Mouse (Mus musculus): ENCODE data around the gene Sptbn1. TPM values are rescaled to one million over a fixed set of nuclear protein-coding genes. Genes with fewer than 3 reads are reported as not detected.

Gene Sptbn1
- polyA plus RNA-seq, 1 experiment from 2014 or later, result 19.2 TPM

DNA sequence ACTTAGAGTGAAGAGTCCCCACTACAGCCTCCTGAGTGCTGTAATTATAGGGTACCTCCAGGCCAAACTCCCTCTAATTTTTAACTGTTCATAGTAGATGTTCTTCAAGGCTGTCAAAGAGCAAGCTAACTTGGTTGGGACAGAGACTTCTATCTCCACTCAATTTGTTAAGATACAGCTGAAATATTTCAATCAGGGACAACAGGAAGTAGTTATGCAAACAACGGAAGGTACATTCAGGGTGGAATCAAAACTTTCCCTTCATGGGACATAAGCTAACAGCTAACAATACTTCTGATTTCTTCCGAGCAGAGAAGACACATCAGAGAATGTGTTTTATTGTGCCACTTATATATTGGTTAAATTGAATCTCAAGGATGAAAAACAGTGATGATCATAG lies 20.1 kb upstream of the Sptbn1 start:
- H3K27me3 ChIP-seq (ENCODE audit: insufficient read depth, low read length), result no peaks in the 10 kb centered on the region

DNA sequence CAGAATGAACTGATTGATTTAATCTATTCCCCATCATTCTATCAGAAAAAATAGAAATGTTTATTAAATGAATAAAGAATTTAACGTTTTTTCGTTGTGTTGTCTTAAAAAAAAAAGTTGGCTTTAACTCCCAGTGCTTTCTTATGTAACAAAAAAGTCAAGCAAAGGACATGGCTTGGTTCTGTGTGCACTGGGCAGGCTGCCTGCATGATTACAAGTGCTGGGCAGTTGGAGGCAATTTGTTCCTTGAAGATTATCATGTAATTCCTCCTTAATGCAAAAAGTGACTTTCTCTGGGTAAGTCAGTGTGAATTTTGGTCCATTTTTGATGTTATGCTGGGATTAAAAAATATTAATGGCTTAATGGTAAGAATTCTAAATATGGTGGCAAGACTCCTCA lies 15.7 kb upstream of the Sptbn1 start:
- 46% methylated on average over 2 of the region's 2 CpGs for WGBS (ENCODE audit: insufficient replicate concordance)
- Histone ChIP-seq H3K27me3 (ENCODE audit: insufficient read depth, low read length) (no peaks in the 10 kb centered on the region), H3K9me3 (ENCODE audit: low read length) (no peaks in the 10 kb centered on the region), H3K9ac (replicated peaks) (no peak overlapping the region), H3K4me2 (ENCODE audit: low read depth, low read length) (no peak overlapping the region), H3K27ac (ENCODE audit: low read depth) (no peak overlapping the region), H3K4me3 (ENCODE audit: low read depth, low read length) (no peak overlapping the region), H3K4me1 (ENCODE audit: insufficient read depth) (no peaks in the 10 kb centered on the region), H3K36me3 (replicated peaks; ENCODE audit: insufficient read depth, low read length) (no peaks in the 10 kb centered on the region)
- ATAC-seq, result no peak
- TF ChIP-seq EP300 (IDR thresholded peaks at IDR 0.05; ENCODE audit: low read depth) (no peak), CTCF (IDR thresholded peaks at IDR 0.05; ENCODE audit: low read depth) (no peak)
- no peak for DNase-seq

More for the DNA sequence above, 20.1 kb upstream of the Sptbn1 start:
- WGBS (ENCODE audit: insufficient replicate concordance), result 66% methylated on average over 2 of the region's 2 CpGs
- no peaks in the 10 kb centered on the region for H3K4me1 ChIP-seq (ENCODE audit: insufficient read depth)
- H3K9me3 ChIP-seq (ENCODE audit: low read length), result no peaks in the 10 kb centered on the region
- DNase-seq (no peak), ATAC-seq (no peak)
- H3K9ac ChIP-seq (replicated peaks), result no peak overlapping the region
- TF ChIP-seq CTCF (IDR thresholded peaks at IDR 0.05; ENCODE audit: low read depth) (no peak), EP300 (IDR thresholded peaks at IDR 0.05; ENCODE audit: low read depth) (no peak)
- H3K27ac ChIP-seq (ENCODE audit: low read depth), result no peak overlapping the region
- no peak overlapping the region for H3K4me2 ChIP-seq (ENCODE audit: low read depth, low read length)
- H3K36me3 ChIP-seq (replicated peaks; ENCODE audit: insufficient read depth, low read length), result no peaks in the 10 kb centered on the region
- no peak overlapping the region for H3K4me3 ChIP-seq (ENCODE audit: low read depth, low read length)

DNA sequence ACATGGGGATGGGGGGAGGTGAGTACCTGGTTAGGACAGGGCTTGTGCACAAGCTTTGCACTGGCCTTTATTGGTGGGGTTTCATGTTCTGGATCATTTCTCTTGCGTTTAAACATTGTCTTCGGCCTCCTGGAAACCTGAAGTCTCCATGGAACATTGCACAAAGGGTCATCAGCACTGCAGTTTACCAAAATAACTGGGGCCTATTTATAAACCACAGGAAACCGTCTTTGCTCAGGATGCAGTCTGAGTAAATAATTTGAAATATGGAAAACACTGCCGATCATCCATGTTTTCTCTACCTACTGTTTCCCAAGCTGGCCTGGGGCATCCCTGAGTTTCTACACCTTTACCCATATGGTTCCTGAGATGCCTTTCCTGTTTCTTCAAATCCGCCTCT lies 13.1 kb upstream of the Sptbn1 start:
- Histone ChIP-seq H3K36me3 (replicated peaks; ENCODE audit: insufficient read depth, low read length) (no peaks in the 10 kb centered on the region), H3K4me1 (ENCODE audit: insufficient read depth) (no peaks in the 10 kb centered on the region), H3K9ac (replicated peaks) (no peak overlapping the region), H3K4me3 (ENCODE audit: low read depth, low read length) (no peak overlapping the region), H3K27ac (ENCODE audit: low read depth) (no peak overlapping the region), H3K9me3 (ENCODE audit: low read length) (no peaks in the 10 kb centered on the region), H3K4me2 (ENCODE audit: low read depth, low read length) (no peak overlapping the region), H3K27me3 (ENCODE audit: insufficient read depth, low read length) (no peaks in the 10 kb centered on the region)
- ATAC-seq, result no peak
- no peak for DNase-seq
- 49% methylated on average over 5 of the region's 5 CpGs for WGBS (ENCODE audit: insufficient replicate concordance)
- TF ChIP-seq EP300 (IDR thresholded peaks at IDR 0.05; ENCODE audit: low read depth), result no peak
- no peak for TF ChIP-seq CTCF (IDR thresholded peaks at IDR 0.05; ENCODE audit: low read depth)

DNA sequence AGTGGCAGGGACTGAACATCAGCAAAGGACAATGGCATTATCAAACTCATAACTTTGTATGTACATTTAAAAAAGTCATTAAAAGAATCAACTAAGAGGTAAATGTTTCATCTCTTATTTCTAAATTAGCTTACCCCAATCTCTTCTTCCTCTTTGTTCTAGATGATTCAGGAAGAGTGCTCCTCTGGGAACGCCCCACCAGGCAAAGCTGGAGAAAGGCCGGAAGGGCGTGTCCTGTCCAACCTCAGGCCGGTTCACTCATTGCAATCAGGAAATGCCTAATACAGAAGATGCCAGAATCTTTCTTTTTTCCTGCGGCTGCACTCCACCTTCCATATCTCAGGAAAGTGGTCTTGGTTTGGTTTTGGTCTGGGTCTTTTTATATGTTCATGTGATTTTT lies 11.3 kb upstream of the Sptbn1 start:
- DNase-seq (no peak), ATAC-seq (no peak)
- Histone ChIP-seq H3K36me3 (replicated peaks; ENCODE audit: insufficient read depth, low read length) (no peaks in the 10 kb centered on the region), H3K4me2 (ENCODE audit: low read depth, low read length) (no peak overlapping the region), H3K4me3 (ENCODE audit: low read depth, low read length) (no peak overlapping the region), H3K27ac (ENCODE audit: low read depth) (no peak overlapping the region), H3K9me3 (ENCODE audit: low read length) (no peaks in the 10 kb centered on the region), H3K4me1 (ENCODE audit: insufficient read depth) (no peaks in the 10 kb centered on the region), H3K27me3 (ENCODE audit: insufficient read depth, low read length) (no peaks in the 10 kb centered on the region), H3K9ac (replicated peaks) (no peak overlapping the region)
- TF ChIP-seq EP300 (IDR thresholded peaks at IDR 0.05; ENCODE audit: low read depth) (no peak), CTCF (IDR thresholded peaks at IDR 0.05; ENCODE audit: low read depth) (no peak)
- 51% methylated on average over 5 of the region's 5 CpGs for WGBS (ENCODE audit: insufficient replicate concordance)

DNA sequence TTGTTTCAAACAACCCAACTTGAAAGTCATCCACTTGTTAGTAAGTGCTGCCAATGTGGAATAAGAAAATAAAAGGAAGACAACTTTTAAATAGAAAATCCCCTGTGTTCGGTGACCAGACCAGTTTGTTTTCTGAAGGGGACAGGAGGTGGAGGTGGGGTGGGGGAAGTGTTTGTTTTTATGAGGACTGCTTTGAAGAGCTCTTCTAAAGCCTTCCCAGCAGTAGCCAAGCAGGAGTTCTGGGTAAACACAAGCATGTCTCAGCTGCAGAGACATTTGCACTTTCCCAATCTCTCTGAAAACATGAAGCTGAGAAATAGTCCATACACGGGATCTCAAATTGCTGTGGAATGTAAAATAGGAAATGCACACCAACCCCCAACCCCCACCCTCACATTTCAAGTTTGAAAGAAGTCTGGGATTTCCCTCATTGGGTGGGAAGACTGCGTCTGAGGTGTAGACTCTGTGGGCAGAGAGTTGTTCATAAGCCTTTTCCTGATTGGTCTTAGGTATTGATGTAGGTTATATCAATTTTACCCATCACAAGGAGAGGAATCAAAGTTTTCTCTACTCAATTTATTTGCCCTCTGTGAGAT lies 7.6 kb upstream of the Sptbn1 start:
- ATAC-seq (no peak), DNase-seq (no peak)
- WGBS (ENCODE audit: insufficient replicate concordance), result 31% methylated on average over 3 of the region's 3 CpGs
- no peaks in the 10 kb centered on the region for H3K36me3 ChIP-seq (replicated peaks; ENCODE audit: insufficient read depth, low read length)
- H3K4me1 ChIP-seq (ENCODE audit: insufficient read depth), result no peaks in the 10 kb centered on the region
- TF ChIP-seq CTCF (IDR thresholded peaks at IDR 0.05; ENCODE audit: low read depth), result no peak
- TF ChIP-seq EP300 (IDR thresholded peaks at IDR 0.05; ENCODE audit: low read depth), result no peak
- H3K4me3 ChIP-seq (ENCODE audit: low read depth, low read length), result no peak overlapping the region
- H3K4me2 ChIP-seq (ENCODE audit: low read depth, low read length), result no peak overlapping the region
- no peak overlapping the region for H3K27ac ChIP-seq (ENCODE audit: low read depth)
- no peaks in the 10 kb centered on the region for H3K27me3 ChIP-seq (ENCODE audit: insufficient read depth, low read length)
- no peak overlapping the region for H3K9ac ChIP-seq (replicated peaks)
- no peaks in the 10 kb centered on the region for H3K9me3 ChIP-seq (ENCODE audit: low read length)

DNA sequence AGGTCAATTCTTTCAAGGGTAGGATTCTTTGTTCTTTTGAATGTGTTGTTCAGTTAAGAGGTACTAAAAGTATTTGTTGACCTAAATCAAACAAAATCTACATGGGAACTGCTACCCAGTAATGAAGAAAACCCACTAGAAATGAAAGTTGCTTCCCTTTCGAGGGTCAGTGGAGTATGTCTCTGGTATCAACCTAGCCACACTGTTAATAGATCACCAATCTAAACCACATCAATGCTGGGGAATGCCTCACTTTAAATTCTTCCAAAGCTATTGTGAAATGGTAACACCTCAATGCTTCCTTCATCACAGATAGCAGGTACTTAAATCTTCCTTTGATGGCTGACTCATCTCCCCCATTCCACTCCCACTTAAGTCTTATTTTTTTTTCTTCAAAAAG lies 1.5 kb upstream of the Sptbn1 start:
- ATAC-seq (no peak), DNase-seq (no peak)

More for the DNA sequence above, 1.5 kb upstream of the Sptbn1 start:
- no peak overlapping the region for H3K4me3 ChIP-seq (ENCODE audit: low read depth, low read length)
- H3K9ac ChIP-seq (replicated peaks), result no peak overlapping the region
- 29% methylated on average over 1 of the region's 1 CpGs for WGBS (ENCODE audit: insufficient replicate concordance)
- no peaks in the 10 kb centered on the region for H3K36me3 ChIP-seq (replicated peaks; ENCODE audit: insufficient read depth, low read length)
- no peak overlapping the region for H3K4me2 ChIP-seq (ENCODE audit: low read depth, low read length)
- no peak for TF ChIP-seq CTCF (IDR thresholded peaks at IDR 0.05; ENCODE audit: low read depth)
- TF ChIP-seq EP300 (IDR thresholded peaks at IDR 0.05; ENCODE audit: low read depth), result no peak
- peaks cover 36% of the 10 kb centered on the region for H3K27me3 ChIP-seq (ENCODE audit: insufficient read depth, low read length)
- no peaks in the 10 kb centered on the region; the same call in 1 of the 2 replicates for H3K4me1 ChIP-seq (ENCODE audit: insufficient read depth)
- no peak overlapping the region for H3K27ac ChIP-seq (ENCODE audit: low read depth)
- no peaks in the 10 kb centered on the region for H3K9me3 ChIP-seq (ENCODE audit: low read length)
